Comparison of ENCODE assay signal across 8 mouse cellular contexts in the genomic region with DNA sequence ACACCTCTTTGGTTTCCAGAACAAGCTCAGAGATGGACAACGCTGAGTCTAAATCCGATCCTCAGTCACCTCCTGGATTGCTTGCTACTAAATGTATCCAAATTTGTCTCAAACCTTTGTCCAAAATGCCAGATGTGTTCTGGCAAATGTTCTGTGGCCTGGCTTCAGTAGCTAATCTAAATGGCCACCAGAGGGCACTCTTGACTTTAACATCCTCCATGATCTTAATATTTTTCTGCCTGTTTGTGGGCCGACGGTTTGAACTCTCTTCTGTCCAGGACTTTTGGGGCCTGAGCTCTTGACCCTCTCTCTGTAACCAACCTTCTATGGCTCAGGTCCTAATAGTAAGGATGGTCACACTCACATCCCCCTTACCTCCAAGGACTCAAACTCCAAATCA. TPM values are rescaled to one million over a fixed set of nuclear protein-coding genes. Genes with fewer than 3 reads are reported as not detected.
A peak's percentile ranks its signal among the peaks of the same experiment; 100 is the strongest.
DNase-seq lines count a peak whose midpoint lies in the region; ATAC-seq and TF ChIP-seq lines count a peak whose summit lies in the region.
"Had no signal": no experiment of that assay in that cellular context is flagged by ENCODE, and none has a peak within 500 bp of the region (broad histone marks: within the 10 kb centered on the region; RNA-seq: fewer than 3 reads in every experiment).

No protein-coding gene starts in this region.

- H3K79me2 ChIP-seq in MEL (ENCODE audit: control insufficient read depth, insufficient read depth, low read length, poor library complexity) = no peaks in the 10 kb centered on the region

- H3K9ac ChIP-seq in liver, embryonic 14.5 days (replicated peaks) = no peak overlapping the region
- no peak overlapping the region for H3K9ac ChIP-seq in MEL (ENCODE audit: control insufficient read depth, low read depth, low read length, poor library complexity, severe bottlenecking)
- H3K9ac ChIP-seq in limb, embryonic 11.5 days (ENCODE audit: low read length) = no peak overlapping the region

- H3K4me1 ChIP-seq in liver, embryonic 14.5 days (replicated peaks; ENCODE audit: control insufficient read depth in 2 of 2, insufficient read depth in 2 of 2, low read length in 1 of 2) = no peaks in the 10 kb centered on the region
- H3K4me1 ChIP-seq in MEL (ENCODE audit: control insufficient read depth in 1 of 2, insufficient read depth in 2 of 2, low read length in 2 of 2) = peaks cover 10 to 31% of the 10 kb centered on the region in 2 experiments
- H3K4me1 ChIP-seq in limb, embryonic 11.5 days (ENCODE audit: control insufficient read depth, insufficient read depth, low read length) = no peaks in the 10 kb centered on the region

- no peak for ATAC-seq in liver, embryonic 14.5 days (ENCODE audit: insufficient read depth)
- peak; percentile 57; the same call in 1 of the 2 replicates for ATAC-seq in erythroblast, adult 5-6 weeks (replicated peaks; ENCODE audit: low FRiP score, poor library complexity, severe bottlenecking)
- no peak for ATAC-seq in limb, embryonic 11.5 days (ENCODE audit: insufficient number of reproducible peaks, low FRiP score, low TSS enrichment, low read depth)

- H3K4me3 ChIP-seq in liver, embryonic 14.5 days (ENCODE audit: insufficient read depth in 1 of 2, low read depth in 2 of 2, low read length in 2 of 2) = no peak overlapping the region
- H3K4me3 ChIP-seq in MEL (ENCODE audit: control insufficient read depth in 1 of 2, insufficient read depth in 1 of 2, low read depth in 2 of 2, low read length in 2 of 2) = no peak overlapping the region
- H3K4me3 ChIP-seq in limb, embryonic 11.5 days (ENCODE audit: low read depth, low read length) = no peak overlapping the region

- H3K27ac ChIP-seq in liver, embryonic 14.5 days = no peak overlapping the region
- H3K27ac ChIP-seq in MEL (ENCODE audit: control insufficient read depth, low read depth, low read length) = no peak overlapping the region
- no peak overlapping the region for H3K27ac ChIP-seq in limb, embryonic 11.5 days (replicated peaks; ENCODE audit: low read depth, low read length)

- no peak for TF ChIP-seq POLR2A in MEL (IDR thresholded peaks at IDR 0.05; ENCODE audit: control insufficient read depth in 1 of 2, insufficient read depth in 1 of 2, low read depth in 1 of 2, low read length in 2 of 2, poor library complexity in 1 of 2)

- TF ChIP-seq CTCF in liver, embryonic 14.5 days (IDR thresholded peaks at IDR 0.05; ENCODE audit: low read depth) = peak; percentile 66
- TF ChIP-seq CTCF in MEL (IDR thresholded peaks at IDR 0.05 in 2 of 3, conservative IDR thresholded peaks at IDR 0.05 in 1 of 3; ENCODE audit: control insufficient read depth in 1 of 3, insufficient read depth in 1 of 3, low read depth in 2 of 3, low read length in 3 of 3, poor library complexity in 1 of 3, severe bottlenecking in 1 of 3) = peak; percentile 27 to 65 (median 60); a peak in 5 of 6 replicates

- TF ChIP-seq EP300 in liver, embryonic 14.5 days (IDR thresholded peaks at IDR 0.05; ENCODE audit: low read depth) = no peak
- no peak for TF ChIP-seq EP300 in MEL (IDR thresholded peaks at IDR 0.05; ENCODE audit: low read depth in 1 of 2, low read length in 2 of 2)

- H3K27me3 ChIP-seq in liver, embryonic 14.5 days (ENCODE audit: control insufficient read depth, insufficient read depth, low read length) = no peaks in the 10 kb centered on the region
- H3K27me3 ChIP-seq in MEL (ENCODE audit: control insufficient read depth in 1 of 2, insufficient read depth in 2 of 2, low read length in 2 of 2) = no peaks in the 10 kb centered on the region
- H3K27me3 ChIP-seq in limb, embryonic 11.5 days (ENCODE audit: control insufficient read depth, insufficient read depth, low read length) = no peaks in the 10 kb centered on the region

- peak; percentile 74 for TF ChIP-seq RAD21 in MEL (IDR thresholded peaks at IDR 0.05; ENCODE audit: low read depth, low read length)

- H3K9me3 ChIP-seq in liver, embryonic 14.5 days (ENCODE audit: control insufficient read depth, low read length) = no peaks in the 10 kb centered on the region
- no peaks in the 10 kb centered on the region for H3K9me3 ChIP-seq in MEL (replicated peaks; ENCODE audit: insufficient read depth, low read length)
- no peaks in the 10 kb centered on the region for H3K9me3 ChIP-seq in limb, embryonic 11.5 days (ENCODE audit: control insufficient read depth, low read length)

- peak; percentile 27 to 39 (median 31) for DNase-seq in liver, embryonic 14.5 days (ENCODE audit: low read depth in 3 of 3, low spot score in 3 of 3)
- DNase-seq in liver (no peak), MEL (ENCODE audit: low read depth, low spot score) (peak; percentile 80)
- peak; percentile 73 for DNase-seq in adrenal gland, postnatal 14 days
- DNase-seq in limb, embryonic 11.5 days (ENCODE audit: low spot score) = peak; percentile 60
- DNase-seq in spleen, postnatal 10 days (ENCODE audit: low spot score in 2 of 2) = peak; percentile 12 to 54

- no peaks in the 10 kb centered on the region for H3K36me3 ChIP-seq in liver, embryonic 14.5 days (replicated peaks; ENCODE audit: control insufficient read depth, insufficient read depth, low read depth)
- H3K36me3 ChIP-seq in MEL (ENCODE audit: control insufficient read depth in 1 of 2, insufficient read depth in 2 of 2, low read length in 2 of 2) = peaks cover 0 to 16% of the 10 kb centered on the region in 2 experiments; a peak in 2 of 4 replicates
- no peaks in the 10 kb centered on the region for H3K36me3 ChIP-seq in limb, embryonic 11.5 days (ENCODE audit: control insufficient read depth, insufficient read depth, low read length)

- WGBS in liver, embryonic 14.5 days (ENCODE audit: insufficient replicate concordance) = 20% methylated on average over 4 of the region's 4 CpGs
- WGBS in limb, embryonic 11.5 days = 25% methylated on average over 4 of the region's 4 CpGs

- no peak overlapping the region for H3K4me2 ChIP-seq in liver, embryonic 14.5 days (ENCODE audit: low read depth)
- no peak overlapping the region for H3K4me2 ChIP-seq in limb, embryonic 11.5 days (ENCODE audit: low read depth, severe bottlenecking)

TF ChIP-seq in MEL, 35 proteins besides CTCF, POLR2A, EP300 and RAD21:
- no peak for TF ChIP-seq CHD1 (IDR thresholded peaks at IDR 0.05; ENCODE audit: low read depth, low read length)
- 0 out of 2 replicates have a peak, but pooled peaks have one; percentile 10 for TF ChIP-seq HCFC1 (IDR thresholded peaks at IDR 0.05; ENCODE audit: low read depth, low read length)
- peak; percentile 59 for TF ChIP-seq ZC3H11A (IDR thresholded peaks at IDR 0.05; ENCODE audit: low read depth, low read length)
- peak; percentile 72 for TF ChIP-seq SMC3 (IDR thresholded peaks at IDR 0.05; ENCODE audit: low read depth, low read length)

RNA-seq across cellular contexts. Expression of a gene that starts 10.4 kb away (rescaled TPM):
- polyA plus RNA-seq in liver, embryonic 14.5 days (2012; rRNA removed) = not detected in 2 replicates
- polyA plus RNA-seq in liver, embryonic 14.5 days (2014; fragmentation: Nextera tagmentation; extraction: Ambion mirVana) = not detected in 2 replicates
- total RNA-seq in MEL (2012; rRNA removed) = not detected in 2 replicates
- not detected for polyA plus RNA-seq in MEL (2012; ENCODE audit: insufficient read depth in 1 of 2, insufficient read length in 2 of 2, low read depth in 1 of 2, low replicate concordance in 2 of 2, missing spikeins in 1 of 2)
- not detected in 2 replicates for total RNA-seq in adrenal gland, postnatal 14 days (2021)
- 0.21 TPM in 1 of 2 replicates, not detected in the other for total RNA-seq in erythroblast, adult 5-6 weeks (2015; ENCODE audit: low replicate concordance)
- 0.14 TPM in 1 of 2 replicates, not detected in the other for total RNA-seq in erythroblast, adult 5-6 weeks (2017; ENCODE audit: low replicate concordance)
- not detected in 2 replicates for polyA plus RNA-seq in limb, embryonic 11.5 days (2014; fragmentation: Nextera tagmentation; extraction: Ambion mirVana)
- polyA plus RNA-seq: heart, embryonic 14.5 days had no signal
